27 mouse cellular contexts compared by ENCODE assay signal in the genomic region with DNA sequence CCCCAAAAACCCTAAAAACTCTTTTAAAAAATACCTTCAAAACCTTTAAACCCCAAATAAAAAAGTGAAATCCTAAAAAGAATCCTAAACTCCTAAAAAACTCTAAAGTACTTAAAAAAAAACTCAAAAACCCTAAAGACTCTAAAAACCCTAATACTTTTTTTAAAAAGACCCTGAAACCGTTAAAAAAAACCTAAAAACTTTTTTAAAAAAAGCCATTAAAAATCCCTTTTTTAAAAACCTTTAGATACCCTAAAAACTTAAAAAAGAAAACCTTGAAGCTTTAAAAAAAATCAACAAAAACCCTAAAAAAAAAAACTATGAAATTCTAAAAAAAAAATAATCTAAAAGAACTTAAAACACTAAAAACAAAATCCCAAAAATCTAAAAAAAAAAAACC. TPM values are rescaled to one million over a fixed set of nuclear protein-coding genes. Genes with fewer than 3 reads are reported as not detected.
"Had no signal": no experiment of that assay in that cellular context is flagged by ENCODE, and none has a peak within 500 bp of the region (broad histone marks: within the 10 kb centered on the region; RNA-seq: fewer than 3 reads in every experiment).

No protein-coding gene starts in this region.

- ATAC-seq: intestine, postnatal 0 days; liver, embryonic 12.5 days; midbrain, embryonic 16.5 days had no signal

- H3K36me3 ChIP-seq: kidney, embryonic 15.5 days; limb, embryonic 13.5 days; liver, embryonic 15.5 days; stomach, embryonic 15.5 days had no signal

- H3K4me2 ChIP-seq: kidney, embryonic 15.5 days; limb, embryonic 13.5 days; liver, embryonic 12.5 days; liver, embryonic 15.5 days; neural tube, embryonic 13.5 days; stomach, embryonic 15.5 days had no signal

- H3K27me3 ChIP-seq: kidney, embryonic 15.5 days; limb, embryonic 13.5 days; liver, embryonic 12.5 days; liver, embryonic 15.5 days; neural tube, embryonic 13.5 days; stomach, embryonic 15.5 days had no signal

- H3K4me3 ChIP-seq: kidney, embryonic 15.5 days; limb, embryonic 13.5 days; liver, embryonic 12.5 days; liver, embryonic 15.5 days; myocyte; neural tube, embryonic 13.5 days; stomach, embryonic 15.5 days had no signal

- H3K9ac ChIP-seq: kidney, embryonic 15.5 days; limb, embryonic 13.5 days; liver, embryonic 12.5 days; liver, embryonic 15.5 days; neural tube, embryonic 13.5 days; stomach, embryonic 15.5 days had no signal

- H3K27ac ChIP-seq: kidney, embryonic 15.5 days; limb, embryonic 13.5 days; liver, embryonic 12.5 days; liver, embryonic 15.5 days; macrophage; neural tube, embryonic 13.5 days; stomach, embryonic 15.5 days had no signal

- H3K4me1 ChIP-seq: kidney, embryonic 15.5 days; limb, embryonic 13.5 days; neural tube, embryonic 13.5 days had no signal

- H3K9me3 ChIP-seq: kidney, embryonic 15.5 days; limb, embryonic 13.5 days; liver, embryonic 12.5 days; liver, embryonic 15.5 days; neural tube, embryonic 13.5 days; stomach, embryonic 15.5 days had no signal

- DNase-seq: kidney, adult 2 months; kidney, postnatal 14 days; kidney, postnatal 4 days; left cerebral cortex, postnatal 4 days; liver; lung, adult 2 months; retina, postnatal 1 day; right cerebral cortex, postnatal 25 days; spleen, adult 18-20 months; thymus, postnatal 25 days had no signal

RNA-seq across cellular contexts. Expression of a gene that starts 35.4 kb away (rescaled TPM):
- total RNA-seq: layer of hippocampus, adult 18-20 months; layer of hippocampus, postnatal 14 days; left cerebral cortex, adult 8-10 months; left cerebral cortex, postnatal 4 days; megakaryocyte, adult 5-6 weeks; monocyte, adult 5-6 weeks; neutrophil, adult 5-6 weeks had no signal
- polyA plus RNA-seq: kidney, embryonic 15.5 days; limb, embryonic 13.5 days; liver, embryonic 12.5 days; lung, adult 2 months; lung, embryonic 16.5 days; macrophage; midbrain, embryonic 16.5 days; neural tube, embryonic 13.5 days had no signal
